Mouse (Mus musculus) lung, postnatal 0 days (tissue): ENCODE measurements at regions not wholly inside any gene's neighbourhood (a gene's known extent, or its start where the extent isn't known, plus 50 kb on each side); places are given as distances from the start of the nearest gene placed in this dataset.

Experiments used
- CTCF ChIP-seq: IDR thresholded peaks from 2 replicates; pipeline ENCODE4 v1.5.1; 2016; ENCODE audit warnings: antibody characterized with exemption, mild to moderate bottlenecking
- EP300 ChIP-seq: IDR thresholded peaks from 2 replicates; pipeline ENCODE4 v1.6.1; 2016; ENCODE audit warnings: antibody characterized with exemption, mild to moderate bottlenecking, control low read depth

GRCm38 (mm10) chr13:110557930-110558727, 163.3 kb downstream of the Plk2 start:
- peak; percentile 20; the same call in 1 of the 2 replicates for TF ChIP-seq EP300
- TF ChIP-seq CTCF = no peak
